In the genomic region with DNA sequence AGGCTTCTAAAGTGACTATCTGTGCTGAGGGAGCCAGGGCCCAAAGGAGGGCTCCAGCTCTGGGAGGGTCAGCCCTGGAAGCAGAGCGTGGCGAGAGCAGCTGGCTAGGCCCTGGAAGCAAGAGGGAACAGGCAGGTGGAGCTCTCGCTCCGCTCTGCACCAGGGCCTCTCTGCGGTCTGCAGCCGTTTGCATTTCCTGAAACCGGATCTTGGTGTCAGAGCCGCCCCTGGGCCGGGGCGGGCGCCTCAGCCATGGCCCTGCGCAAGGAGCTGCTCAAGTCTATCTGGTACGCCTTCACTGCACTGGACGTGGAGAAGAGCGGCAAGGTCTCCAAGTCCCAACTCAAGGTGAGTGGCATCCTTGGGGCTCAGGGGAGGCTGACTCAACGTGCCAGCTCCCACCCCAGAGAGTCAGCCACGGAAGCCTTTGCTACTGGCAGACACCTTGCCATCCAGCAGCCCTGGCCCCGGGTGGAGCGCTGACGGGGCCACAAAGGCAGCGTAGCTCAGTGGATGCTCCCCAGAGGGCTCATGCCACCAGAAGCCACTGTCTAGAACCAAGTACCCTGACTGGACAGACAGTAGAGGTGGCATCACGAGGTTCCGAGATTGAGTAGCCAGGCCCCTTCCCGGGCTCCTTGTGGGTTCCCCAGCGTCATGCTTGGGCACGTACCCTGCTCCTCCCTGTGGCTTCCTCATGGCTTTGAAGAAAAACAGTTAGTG, we compare ENCODE assay signal across 8 mouse cellular contexts. TPM values are rescaled to one million over a fixed set of nuclear protein-coding genes. Genes with fewer than 3 reads are reported as not detected.
DNase-seq lines count a peak whose midpoint lies in the region; ATAC-seq lines count a peak whose summit lies in the region.

A gene (plus strand): TSS at position 188 of the 723 bp plus-strand sequence.

- peak; percentile 91 for ATAC-seq in embryonic facial prominence, embryonic 15.5 days (ENCODE audit: insufficient number of reproducible peaks, low FRiP score, low TSS enrichment, low read depth)
- ATAC-seq in heart, embryonic 12.5 days (ENCODE audit: insufficient number of reproducible peaks, low FRiP score): peak; percentile 78
- peak; percentile 92 for ATAC-seq in kidney, embryonic 14.5 days (ENCODE audit: low FRiP score, low TSS enrichment)
- peak; percentile 87 for ATAC-seq in lung, embryonic 15.5 days (ENCODE audit: borderline replicate concordance, extremely low read depth, low FRiP score, low TSS enrichment)
- ATAC-seq in neural tube, embryonic 15.5 days (ENCODE audit: low FRiP score): peak; percentile 64

- H3K4me1 ChIP-seq in embryonic facial prominence, embryonic 15.5 days: peaks cover 33% of the 10 kb centered on the region
- H3K4me1 ChIP-seq in heart, embryonic 12.5 days (replicated peaks): peaks cover 16% of the 10 kb centered on the region
- peaks cover 16% of the 10 kb centered on the region for H3K4me1 ChIP-seq in kidney, embryonic 14.5 days (ENCODE audit: control insufficient read depth, insufficient read depth, low read length)
- peaks cover 14% of the 10 kb centered on the region for H3K4me1 ChIP-seq in lung, embryonic 15.5 days
- H3K4me1 ChIP-seq in neural tube, embryonic 15.5 days: peaks cover 9% of the 10 kb centered on the region

- peak; percentile 25 for DNase-seq in 3T3-L1 (ENCODE audit: low read depth, low spot score)
- DNase-seq in R1 (ENCODE audit: low read depth, low spot score): peak; percentile 89
- DNase-seq in thymus, postnatal 0 days (ENCODE audit: low spot score): peak; percentile 93

- WGBS in embryonic facial prominence, embryonic 15.5 days: 11% methylated on average over 26 of the region's 26 CpGs
- 18% methylated on average over 26 of the region's 26 CpGs for WGBS in heart, embryonic 12.5 days
- WGBS in kidney, embryonic 14.5 days: 18% methylated on average over 26 of the region's 26 CpGs
- 18% methylated on average over 26 of the region's 26 CpGs for WGBS in lung, embryonic 15.5 days
- WGBS in neural tube, embryonic 15.5 days: 24% methylated on average over 26 of the region's 26 CpGs

- peak within 1 kb of the TSS; percentile 52 for H3K4me3 ChIP-seq in embryonic facial prominence, embryonic 15.5 days (replicated peaks)
- peak within 1 kb of the TSS; percentile 35 for H3K4me3 ChIP-seq in heart, embryonic 12.5 days
- H3K4me3 ChIP-seq in kidney, embryonic 14.5 days (ENCODE audit: low read length): peak within 1 kb of the TSS; percentile 19
- H3K4me3 ChIP-seq in lung, embryonic 15.5 days: peak within 1 kb of the TSS; percentile 30
- H3K4me3 ChIP-seq in neural tube, embryonic 15.5 days (replicated peaks): peak within 1 kb of the TSS; percentile 19

- H3K27ac ChIP-seq in embryonic facial prominence, embryonic 15.5 days (replicated peaks): peak within 1 kb of the TSS; percentile 91
- H3K27ac ChIP-seq in heart, embryonic 12.5 days (ENCODE audit: poor library complexity, severe bottlenecking): peak within 1 kb of the TSS; percentile 63
- peak within 1 kb of the TSS; percentile 84 for H3K27ac ChIP-seq in kidney, embryonic 14.5 days (ENCODE audit: low read depth, low read length)
- peak within 1 kb of the TSS; percentile 72 for H3K27ac ChIP-seq in lung, embryonic 15.5 days
- peak within 1 kb of the TSS; percentile 64 for H3K27ac ChIP-seq in neural tube, embryonic 15.5 days (replicated peaks)

- H3K36me3 ChIP-seq in embryonic facial prominence, embryonic 15.5 days: peaks cover 6% of the 10 kb centered on the region
- H3K36me3 ChIP-seq in heart, embryonic 12.5 days: peaks cover 15% of the 10 kb centered on the region
- H3K36me3 ChIP-seq in kidney, embryonic 14.5 days (ENCODE audit: control insufficient read depth, insufficient read depth, low read length): peaks cover 17% of the 10 kb centered on the region
- peaks cover 13% of the 10 kb centered on the region; the same call in 1 of the 2 replicates for H3K36me3 ChIP-seq in lung, embryonic 15.5 days
- peaks cover 12% of the 10 kb centered on the region for H3K36me3 ChIP-seq in neural tube, embryonic 15.5 days

- peak within 1 kb of the TSS; percentile 48 for H3K9ac ChIP-seq in embryonic facial prominence, embryonic 15.5 days
- peak within 1 kb of the TSS; percentile 70 for H3K9ac ChIP-seq in heart, embryonic 12.5 days
- peak within 1 kb of the TSS; percentile 50 for H3K9ac ChIP-seq in kidney, embryonic 14.5 days (ENCODE audit: low read depth, low read length)
- H3K9ac ChIP-seq in lung, embryonic 15.5 days: peak within 1 kb of the TSS; percentile 47
- peak within 1 kb of the TSS; percentile 33; the same call in 1 of the 2 replicates for H3K9ac ChIP-seq in neural tube, embryonic 15.5 days (replicated peaks)

- peak within 1 kb of the TSS; percentile 84 for H3K4me2 ChIP-seq in embryonic facial prominence, embryonic 15.5 days (replicated peaks)
- H3K4me2 ChIP-seq in heart, embryonic 12.5 days: peak within 1 kb of the TSS; percentile 66
- peak within 1 kb of the TSS; percentile 43 for H3K4me2 ChIP-seq in kidney, embryonic 14.5 days (replicated peaks; ENCODE audit: low read depth, low read length)
- peak within 1 kb of the TSS; percentile 57 for H3K4me2 ChIP-seq in lung, embryonic 15.5 days
- H3K4me2 ChIP-seq in neural tube, embryonic 15.5 days: peak within 1 kb of the TSS; percentile 50

- no peaks in the 10 kb centered on the region for H3K9me3 ChIP-seq in embryonic facial prominence, embryonic 15.5 days (replicated peaks)
- no peaks in the 10 kb centered on the region for H3K9me3 ChIP-seq in heart, embryonic 12.5 days (replicated peaks)
- no peaks in the 10 kb centered on the region for H3K9me3 ChIP-seq in kidney, embryonic 14.5 days (ENCODE audit: control insufficient read depth, low read length)
- H3K9me3 ChIP-seq in lung, embryonic 15.5 days: no peaks in the 10 kb centered on the region
- no peaks in the 10 kb centered on the region for H3K9me3 ChIP-seq in neural tube, embryonic 15.5 days (replicated peaks)

- H3K27me3 ChIP-seq in embryonic facial prominence, embryonic 15.5 days: no peaks in the 10 kb centered on the region
- H3K27me3 ChIP-seq in heart, embryonic 12.5 days (replicated peaks): no peaks in the 10 kb centered on the region
- no peaks in the 10 kb centered on the region for H3K27me3 ChIP-seq in kidney, embryonic 14.5 days (ENCODE audit: control insufficient read depth, insufficient read depth, low read length)
- no peaks in the 10 kb centered on the region for H3K27me3 ChIP-seq in lung, embryonic 15.5 days
- no peaks in the 10 kb centered on the region for H3K27me3 ChIP-seq in neural tube, embryonic 15.5 days (replicated peaks)

RNA-seq across cellular contexts. Expression of the gene that starts here (rescaled TPM):
- 18.4 and 19.8 TPM in 2 replicates for polyA plus RNA-seq in embryonic facial prominence, embryonic 15.5 days (2015; fragmentation: Nextera tagmentation; extraction: Ambion mirVana)
- polyA plus RNA-seq in heart, embryonic 12.5 days (2016; fragmentation: Nextera tagmentation; extraction: Ambion mirVana): 3.3 and 4.9 TPM in 2 replicates
- 2.7 and 3.5 TPM in 2 replicates for polyA plus RNA-seq in kidney, embryonic 14.5 days (2014; fragmentation: Nextera tagmentation; extraction: Ambion mirVana)
- 4.5 and 7.8 TPM in 2 replicates for polyA plus RNA-seq in lung, embryonic 15.5 days (2015; fragmentation: Nextera tagmentation; extraction: Ambion mirVana)
- polyA plus RNA-seq in neural tube, embryonic 15.5 days (2015; fragmentation: Nextera tagmentation; extraction: Ambion mirVana): 8.6 and 24.0 TPM in 2 replicates
- 201 and 234 TPM in 2 replicates for polyA plus RNA-seq in thymus, postnatal 0 days (2015; fragmentation: Nextera tagmentation; extraction: Ambion mirVana)

Comparison
In these comparisons a context has a peak if more than half of its experiments do, and no peak if none do; other contexts are left out.
1. Peak in every context shown above with its lines: DNase-seq, ATAC-seq, H3K4me3 ChIP-seq and H3K27ac ChIP-seq.
2. DNase-seq: peak in every context shown above with its lines; median percentile 93 in thymus, postnatal 0 days; 89 in R1; 25 in 3T3-L1.